Mouse (Mus musculus) thymus, adult 2 months (tissue): ENCODE measurements around the gene 1190005I06Rik.

Source experiments
- CTCF ChIP-seq: fragments of 200-500 bp; IDR thresholded peaks from 2 replicates; pipeline ENCODE4 v1.5.1; 2012; ENCODE audit warnings: mild to moderate bottlenecking, control low read depth, low read length, moderate library complexity, borderline replicate concordance; ENCODE audit not compliant: control insufficient read depth, poor library complexity, insufficient read depth; ENCODE audit errors: extremely low read depth
- POLR2A ChIP-seq: fragments of 200-500 bp; IDR thresholded peaks from 2 replicates; pipeline ENCODE4 v1.6.1; 2012; ENCODE audit warnings: mild to moderate bottlenecking, low read length, control low read depth, moderate library complexity; ENCODE audit not compliant: control insufficient read depth, poor library complexity, insufficient read depth; ENCODE audit errors: extremely low read depth

DNA sequence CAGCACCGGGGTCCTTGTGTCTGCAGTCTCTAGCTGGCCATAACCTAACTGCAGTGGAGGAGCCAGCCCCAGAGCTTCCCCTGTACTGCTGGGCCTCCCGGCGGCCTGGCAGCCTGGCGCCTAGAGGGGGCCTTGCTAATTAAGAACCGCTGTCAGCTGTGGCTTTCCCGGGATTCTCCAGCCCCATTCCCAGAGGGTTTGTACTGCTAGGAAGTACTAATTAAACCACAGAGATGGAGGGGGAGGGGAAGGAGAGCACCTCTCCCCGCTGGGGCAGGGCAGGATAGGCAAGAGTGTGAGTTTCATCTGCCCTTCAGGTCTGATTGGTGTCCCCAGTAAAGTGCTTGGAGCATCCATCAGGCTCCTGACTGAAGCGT is 84.1 kb downstream of the 1190005I06Rik start:
- TF ChIP-seq CTCF: no peak
- TF ChIP-seq POLR2A: no peak
